Mouse (Mus musculus): ENCODE results near the gene Trappc5. TPM values are rescaled to one million over a fixed set of nuclear protein-coding genes. Genes with fewer than 3 reads are reported as not detected.

The Trappc5 gene
- polyA plus RNA-seq, 1 experiment: 36.7 TPM

- Histone ChIP-seq H3K27me3 (ENCODE audit: control insufficient read depth, insufficient read depth, insufficient read length) (peaks cover 36% of the 10 kb centered on the region), H3K79me3 (ENCODE audit: low read depth) (no peaks in the 10 kb centered on the region), H3K36me3 (ENCODE audit: control insufficient read depth, insufficient read depth) (no peaks in the 10 kb centered on the region), H3K4me3 (ENCODE audit: insufficient read depth, poor library complexity, severe bottlenecking) (no peak within 1 kb of the TSS), H3K79me2 (ENCODE audit: control insufficient read depth, insufficient read depth) (no peaks in the 10 kb centered on the region), H3ac (ENCODE audit: control insufficient read depth, insufficient read length, low read depth) (no peak within 1 kb of the TSS)
- TF ChIP-seq USF1 (IDR thresholded peaks at IDR 0.05; ENCODE audit: low read depth) (no peak), MAX (IDR thresholded peaks at IDR 0.05) (no peak), MYOD1 (IDR thresholded peaks at IDR 0.05; ENCODE audit: control insufficient read depth, insufficient read length, low read depth) (no peak), CTCF (IDR thresholded peaks at IDR 0.05; ENCODE audit: control insufficient read depth, insufficient read depth, insufficient read length) (no peak), MYOG (IDR thresholded peaks at IDR 0.05; ENCODE audit: control insufficient read depth, extremely low read depth, insufficient read length) (no peak), CEBPB (IDR thresholded peaks at IDR 0.05; ENCODE audit: low read depth) (no peak), FOSL1 (IDR thresholded peaks at IDR 0.05; ENCODE audit: insufficient read depth, low read length, poor library complexity, severe bottlenecking) (no peak)
Measured at GRCm38 (mm10) chr8:3665507-3665906, 10.6 kb upstream of the Trappc5 start, which contains the start of gene Mcemp1. Mcemp1 (plus strand) TSS chr8:3665754.

GRCm38 (mm10) chr8:3670388-3670787 lies 5.7 kb upstream of the Trappc5 start:
- TF ChIP-seq MYOG (IDR thresholded peaks at IDR 0.05; ENCODE audit: control insufficient read depth, extremely low read depth, insufficient read length) (no peak), MYOD1 (IDR thresholded peaks at IDR 0.05; ENCODE audit: control insufficient read depth, insufficient read length, low read depth) (no peak), USF1 (IDR thresholded peaks at IDR 0.05; ENCODE audit: low read depth) (no peak), CTCF (IDR thresholded peaks at IDR 0.05; ENCODE audit: control insufficient read depth, insufficient read depth, insufficient read length) (no peak), MAX (IDR thresholded peaks at IDR 0.05) (no peak)
- Histone ChIP-seq H3K4me3 (ENCODE audit: insufficient read depth, poor library complexity, severe bottlenecking) (no peak overlapping the region), H3K79me2 (ENCODE audit: control insufficient read depth, insufficient read depth) (no peaks in the 10 kb centered on the region)

GRCm38 (mm10) chr8:3671980-3672491 lies 4.1 kb upstream of the Trappc5 start, which contains the start of gene Fcor:
Fcor (minus strand) TSS chr8:3672362.
- TF ChIP-seq MYOG (IDR thresholded peaks at IDR 0.05; ENCODE audit: control insufficient read depth, extremely low read depth, insufficient read length): no peak
- TF ChIP-seq CTCF (IDR thresholded peaks at IDR 0.05; ENCODE audit: control insufficient read depth, insufficient read depth, insufficient read length): peak; percentile 90
- H3K27me3 ChIP-seq (ENCODE audit: control insufficient read depth, insufficient read depth, insufficient read length): peaks cover 11% of the 10 kb centered on the region
- no peaks in the 10 kb centered on the region for H3K36me3 ChIP-seq (ENCODE audit: control insufficient read depth, insufficient read depth)
- peak within 1 kb of the TSS; percentile 61 for H3ac ChIP-seq (ENCODE audit: control insufficient read depth, insufficient read length, low read depth)
- H3K79me3 ChIP-seq (ENCODE audit: low read depth): peaks cover 6% of the 10 kb centered on the region
- no peak within 1 kb of the TSS for H3K4me3 ChIP-seq (ENCODE audit: insufficient read depth, poor library complexity, severe bottlenecking)
- peaks cover 7% of the 10 kb centered on the region for H3K79me2 ChIP-seq (ENCODE audit: control insufficient read depth, insufficient read depth)

More at GRCm38 (mm10) chr8:3670388-3670787, 5.7 kb upstream of the Trappc5 start:
- peaks cover 27% of the 10 kb centered on the region for H3K27me3 ChIP-seq (ENCODE audit: control insufficient read depth, insufficient read depth, insufficient read length)
- no peaks in the 10 kb centered on the region for H3K36me3 ChIP-seq (ENCODE audit: control insufficient read depth, insufficient read depth)
- no peaks in the 10 kb centered on the region for H3K79me3 ChIP-seq (ENCODE audit: low read depth)
- no peak overlapping the region for H3ac ChIP-seq (ENCODE audit: control insufficient read depth, insufficient read length, low read depth)

- Histone ChIP-seq H3K79me2 (ENCODE audit: control insufficient read depth, insufficient read depth) (peaks cover 34% of the 10 kb centered on the region), H3K79me3 (ENCODE audit: low read depth) (peaks cover 26% of the 10 kb centered on the region), H3K27me3 (ENCODE audit: control insufficient read depth, insufficient read depth, insufficient read length) (no peaks in the 10 kb centered on the region), H3K4me3 (ENCODE audit: insufficient read depth, poor library complexity, severe bottlenecking) (no peak overlapping the region), H3K36me3 (ENCODE audit: control insufficient read depth, insufficient read depth) (peaks cover 12% of the 10 kb centered on the region), H3ac (ENCODE audit: control insufficient read depth, insufficient read length, low read depth) (no peak overlapping the region)
- no peak for TF ChIP-seq CEBPB (IDR thresholded peaks at IDR 0.05; ENCODE audit: low read depth)
- TF ChIP-seq MYOD1 (IDR thresholded peaks at IDR 0.05; ENCODE audit: control insufficient read depth, insufficient read length, low read depth): no peak
- no peak for TF ChIP-seq CTCF (IDR thresholded peaks at IDR 0.05; ENCODE audit: control insufficient read depth, insufficient read depth, insufficient read length)
- no peak for TF ChIP-seq USF1 (IDR thresholded peaks at IDR 0.05; ENCODE audit: low read depth)
- TF ChIP-seq MYOG (IDR thresholded peaks at IDR 0.05; ENCODE audit: control insufficient read depth, extremely low read depth, insufficient read length): no peak
- TF ChIP-seq MAX (IDR thresholded peaks at IDR 0.05): no peak
- no peak for TF ChIP-seq FOSL1 (IDR thresholded peaks at IDR 0.05; ENCODE audit: insufficient read depth, low read length, poor library complexity, severe bottlenecking)
Measured at GRCm38 (mm10) chr8:3674671-3675070, 1.4 kb upstream of the Trappc5 start.

GRCm38 (mm10) chr8:3676993-3677579 lies 987 bp downstream of the Trappc5 start:
- no peak for TF ChIP-seq MYOG (IDR thresholded peaks at IDR 0.05; ENCODE audit: control insufficient read depth, extremely low read depth, insufficient read length)
- TF ChIP-seq MYOD1 (IDR thresholded peaks at IDR 0.05; ENCODE audit: control insufficient read depth, insufficient read length, low read depth): no peak
- TF ChIP-seq CEBPB (IDR thresholded peaks at IDR 0.05; ENCODE audit: low read depth): no peak
- no peak for TF ChIP-seq USF1 (IDR thresholded peaks at IDR 0.05; ENCODE audit: low read depth)
- TF ChIP-seq CTCF (IDR thresholded peaks at IDR 0.05; ENCODE audit: control insufficient read depth, insufficient read depth, insufficient read length): no peak
- TF ChIP-seq MAX (IDR thresholded peaks at IDR 0.05): no peak
- TF ChIP-seq FOSL1 (IDR thresholded peaks at IDR 0.05; ENCODE audit: insufficient read depth, low read length, poor library complexity, severe bottlenecking): no peak
- Histone ChIP-seq H3ac (ENCODE audit: control insufficient read depth, insufficient read length, low read depth) (peak overlapping the region; percentile 96), H3K36me3 (ENCODE audit: control insufficient read depth, insufficient read depth) (peaks cover 29% of the 10 kb centered on the region), H3K79me3 (ENCODE audit: low read depth) (peaks cover 26% of the 10 kb centered on the region), H3K79me2 (ENCODE audit: control insufficient read depth, insufficient read depth) (peaks cover 44% of the 10 kb centered on the region), H3K4me3 (ENCODE audit: insufficient read depth, poor library complexity, severe bottlenecking) (peak overlapping the region; percentile 92), H3K27me3 (ENCODE audit: control insufficient read depth, insufficient read depth, insufficient read length) (no peaks in the 10 kb centered on the region)

GRCm38 (mm10) chr8:3678831-3679230 lies 2.7 kb downstream of the Trappc5 start:
- Histone ChIP-seq H3K4me3 (ENCODE audit: insufficient read depth, poor library complexity, severe bottlenecking) (no peak overlapping the region), H3K27me3 (ENCODE audit: control insufficient read depth, insufficient read depth, insufficient read length) (no peaks in the 10 kb centered on the region), H3K79me2 (ENCODE audit: control insufficient read depth, insufficient read depth) (peaks cover 44% of the 10 kb centered on the region), H3ac (ENCODE audit: control insufficient read depth, insufficient read length, low read depth) (no peak overlapping the region), H3K79me3 (ENCODE audit: low read depth) (peaks cover 26% of the 10 kb centered on the region), H3K36me3 (ENCODE audit: control insufficient read depth, insufficient read depth) (peaks cover 29% of the 10 kb centered on the region)
- TF ChIP-seq CTCF (IDR thresholded peaks at IDR 0.05; ENCODE audit: control insufficient read depth, insufficient read depth, insufficient read length): no peak
- TF ChIP-seq USF1 (IDR thresholded peaks at IDR 0.05; ENCODE audit: low read depth): no peak
- TF ChIP-seq MYOD1 (IDR thresholded peaks at IDR 0.05; ENCODE audit: control insufficient read depth, insufficient read length, low read depth): no peak
